Mouse (Mus musculus): Measurements from ENCODE around the gene Eppin. TPM values are rescaled to one million over a fixed set of nuclear protein-coding genes. Genes with fewer than 3 reads are reported as not detected.

The Eppin gene
- not detected in 2 replicates for polyA plus RNA-seq (2015; fragmentation: Nextera tagmentation; extraction: Ambion mirVana)

GRCm38 (mm10) chr2:164593494-164593893 lies at the start of gene Eppin:
Gene Eppin (minus strand): TSS chr2:164593594.
- Histone ChIP-seq H3K9ac (ENCODE audit: low read depth, low read length) (no peak within 1 kb of the TSS), H3K4me2 (replicated peaks; ENCODE audit: low read depth) (no peak within 1 kb of the TSS), H3K4me1 (replicated peaks; ENCODE audit: control insufficient read depth, insufficient read depth, low read length) (no peaks in the 10 kb centered on the region), H3K27me3 (replicated peaks; ENCODE audit: control insufficient read depth, insufficient read depth, low read length) (no peaks in the 10 kb centered on the region), H3K36me3 (ENCODE audit: control insufficient read depth, insufficient read depth) (no peaks in the 10 kb centered on the region), H3K9me3 (ENCODE audit: control insufficient read depth) (no peaks in the 10 kb centered on the region), H3K27ac (ENCODE audit: low read depth, low read length) (no peak within 1 kb of the TSS), H3K4me3 (ENCODE audit: low read depth, low read length) (no peak within 1 kb of the TSS)
- TF ChIP-seq CTCF (IDR thresholded peaks at IDR 0.05; ENCODE audit: low read depth), result no peak
- no peak for ATAC-seq
- 80% methylated on average over 4 of the region's 4 CpGs for WGBS

GRCm38 (mm10) chr2:164641881-164642673 lies 48.7 kb upstream of the Eppin start:
- Histone ChIP-seq H3K4me1 (replicated peaks; ENCODE audit: control insufficient read depth, insufficient read depth, low read length) (no peaks in the 10 kb centered on the region), H3K27ac (ENCODE audit: low read depth, low read length) (no peak overlapping the region), H3K4me3 (ENCODE audit: low read depth, low read length) (no peak overlapping the region), H3K27me3 (replicated peaks; ENCODE audit: control insufficient read depth, insufficient read depth, low read length) (no peaks in the 10 kb centered on the region), H3K4me2 (replicated peaks; ENCODE audit: low read depth) (no peak overlapping the region), H3K36me3 (ENCODE audit: control insufficient read depth, insufficient read depth) (no peaks in the 10 kb centered on the region), H3K9me3 (ENCODE audit: control insufficient read depth) (no peaks in the 10 kb centered on the region), H3K9ac (ENCODE audit: low read depth, low read length) (no peak overlapping the region)
- no peak for TF ChIP-seq CTCF (IDR thresholded peaks at IDR 0.05; ENCODE audit: low read depth)
- ATAC-seq, result no peak
- WGBS, result 76% methylated on average over 13 of the region's 13 CpGs

- no peak overlapping the region for H3K9ac ChIP-seq (ENCODE audit: low read depth, low read length)
- no peak overlapping the region for H3K27ac ChIP-seq (ENCODE audit: low read depth, low read length)
- no peak for TF ChIP-seq CTCF (IDR thresholded peaks at IDR 0.05; ENCODE audit: low read depth)
- no peak overlapping the region for H3K4me3 ChIP-seq (ENCODE audit: low read depth, low read length)
- H3K27me3 ChIP-seq (replicated peaks; ENCODE audit: control insufficient read depth, insufficient read depth, low read length), result no peaks in the 10 kb centered on the region
- H3K4me2 ChIP-seq (replicated peaks; ENCODE audit: low read depth), result no peak overlapping the region
- no peaks in the 10 kb centered on the region for H3K4me1 ChIP-seq (replicated peaks; ENCODE audit: control insufficient read depth, insufficient read depth, low read length)
- no peaks in the 10 kb centered on the region for H3K36me3 ChIP-seq (ENCODE audit: control insufficient read depth, insufficient read depth)
- no peak for ATAC-seq
- WGBS, result 59% methylated on average over 7 of the region's 7 CpGs
- H3K9me3 ChIP-seq (ENCODE audit: control insufficient read depth), result no peaks in the 10 kb centered on the region
Measured at GRCm38 (mm10) chr2:164641129-164641528, 47.7 kb upstream of the Eppin start.

GRCm38 (mm10) chr2:164638696-164639095 lies 45.3 kb upstream of the Eppin start, which contains the start of gene Wfdc16:
Gene Wfdc16 (minus strand): TSS chr2:164638796.
- no peak for ATAC-seq

DNA sequence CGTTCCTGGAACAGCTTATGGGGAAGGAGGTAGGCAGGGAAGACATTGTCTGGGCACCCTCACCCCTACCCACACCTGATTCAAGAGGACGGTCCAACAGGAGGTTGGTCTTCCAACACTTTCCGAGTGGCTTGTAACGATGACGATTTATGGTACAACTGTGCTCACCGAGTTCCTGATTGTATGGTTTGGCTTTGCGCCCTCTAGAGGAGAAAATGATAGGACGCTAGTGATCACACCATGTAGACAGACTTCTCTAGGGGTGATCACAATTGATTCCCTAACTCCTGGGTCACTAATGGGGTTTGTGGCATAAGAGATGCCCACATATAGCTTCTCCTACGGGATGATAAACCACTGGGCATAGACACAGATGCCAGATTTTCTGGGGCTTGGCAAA lies 41.9 kb upstream of the Eppin start:
- H3K4me3 ChIP-seq (ENCODE audit: low read depth, low read length), result no peak overlapping the region
- no peak overlapping the region for H3K27ac ChIP-seq (ENCODE audit: low read depth, low read length)
- H3K36me3 ChIP-seq (ENCODE audit: control insufficient read depth, insufficient read depth), result no peaks in the 10 kb centered on the region
- no peak for ATAC-seq
- no peak overlapping the region for H3K4me2 ChIP-seq (replicated peaks; ENCODE audit: low read depth)
- TF ChIP-seq CTCF (IDR thresholded peaks at IDR 0.05; ENCODE audit: low read depth), result peak; percentile 52
- no peaks in the 10 kb centered on the region for H3K9me3 ChIP-seq (ENCODE audit: control insufficient read depth)
- WGBS, result 75% methylated on average over 9 of the region's 9 CpGs
- H3K27me3 ChIP-seq (replicated peaks; ENCODE audit: control insufficient read depth, insufficient read depth, low read length), result no peaks in the 10 kb centered on the region
- H3K4me1 ChIP-seq (replicated peaks; ENCODE audit: control insufficient read depth, insufficient read depth, low read length), result no peaks in the 10 kb centered on the region
- no peak overlapping the region for H3K9ac ChIP-seq (ENCODE audit: low read depth, low read length)

More at GRCm38 (mm10) chr2:164638696-164639095, 45.3 kb upstream of the Eppin start, which contains the start of gene Wfdc16:
- no peak within 1 kb of the TSS for H3K27ac ChIP-seq (ENCODE audit: low read depth, low read length)
- H3K4me1 ChIP-seq (replicated peaks; ENCODE audit: control insufficient read depth, insufficient read depth, low read length), result no peaks in the 10 kb centered on the region
- no peaks in the 10 kb centered on the region for H3K9me3 ChIP-seq (ENCODE audit: control insufficient read depth)
- H3K36me3 ChIP-seq (ENCODE audit: control insufficient read depth, insufficient read depth), result no peaks in the 10 kb centered on the region
- 75% methylated on average over 3 of the region's 3 CpGs for whole genome bisulfite sequencing
- H3K27me3 ChIP-seq (replicated peaks; ENCODE audit: control insufficient read depth, insufficient read depth, low read length), result no peaks in the 10 kb centered on the region
- no peak for TF ChIP-seq CTCF (IDR thresholded peaks at IDR 0.05; ENCODE audit: low read depth)
- H3K9ac ChIP-seq (ENCODE audit: low read depth, low read length), result no peak within 1 kb of the TSS
- no peak within 1 kb of the TSS for H3K4me3 ChIP-seq (ENCODE audit: low read depth, low read length)
- H3K4me2 ChIP-seq (replicated peaks; ENCODE audit: low read depth), result no peak within 1 kb of the TSS

- ATAC-seq, result no peak
- Histone ChIP-seq H3K9me3 (ENCODE audit: control insufficient read depth) (no peaks in the 10 kb centered on the region), H3K27me3 (replicated peaks; ENCODE audit: control insufficient read depth, insufficient read depth, low read length) (no peaks in the 10 kb centered on the region), H3K4me1 (replicated peaks; ENCODE audit: control insufficient read depth, insufficient read depth, low read length) (no peaks in the 10 kb centered on the region), H3K27ac (ENCODE audit: low read depth, low read length) (no peak overlapping the region), H3K9ac (ENCODE audit: low read depth, low read length) (no peak overlapping the region), H3K4me2 (replicated peaks; ENCODE audit: low read depth) (no peak overlapping the region), H3K36me3 (ENCODE audit: control insufficient read depth, insufficient read depth) (no peaks in the 10 kb centered on the region), H3K4me3 (ENCODE audit: low read depth, low read length) (no peak overlapping the region)
- TF ChIP-seq CTCF (IDR thresholded peaks at IDR 0.05; ENCODE audit: low read depth), result peak; percentile 53
- WGBS, result 78% methylated on average over 4 of the region's 4 CpGs
Measured at GRCm38 (mm10) chr2:164621775-164622174, 28.4 kb upstream of the Eppin start.
